Mouse (Mus musculus) MEL (cell line): ENCODE data around the gene Tpst2.

Experiments
- MAZ ChIP-seq: IDR thresholded peaks from 2 replicates; pipeline ENCODE4 v1.6.1; 2012; ENCODE audit warnings: low read depth, mild to moderate bottlenecking, inconsistent platforms, low read length, improper control_type of control experiment
- NELFE ChIP-seq: IDR thresholded peaks from 2 replicates; pipeline ENCODE4 v1.6.1; 2011; ENCODE audit warnings: low read depth, low read length, improper control_type of control experiment

GRCm38 (mm10) chr5:112273746-112274463 is 2.6 kb upstream of the Tpst2 start:
- TF ChIP-seq NELFE (no peak), MAZ (no peak)
